In the genomic region with DNA sequence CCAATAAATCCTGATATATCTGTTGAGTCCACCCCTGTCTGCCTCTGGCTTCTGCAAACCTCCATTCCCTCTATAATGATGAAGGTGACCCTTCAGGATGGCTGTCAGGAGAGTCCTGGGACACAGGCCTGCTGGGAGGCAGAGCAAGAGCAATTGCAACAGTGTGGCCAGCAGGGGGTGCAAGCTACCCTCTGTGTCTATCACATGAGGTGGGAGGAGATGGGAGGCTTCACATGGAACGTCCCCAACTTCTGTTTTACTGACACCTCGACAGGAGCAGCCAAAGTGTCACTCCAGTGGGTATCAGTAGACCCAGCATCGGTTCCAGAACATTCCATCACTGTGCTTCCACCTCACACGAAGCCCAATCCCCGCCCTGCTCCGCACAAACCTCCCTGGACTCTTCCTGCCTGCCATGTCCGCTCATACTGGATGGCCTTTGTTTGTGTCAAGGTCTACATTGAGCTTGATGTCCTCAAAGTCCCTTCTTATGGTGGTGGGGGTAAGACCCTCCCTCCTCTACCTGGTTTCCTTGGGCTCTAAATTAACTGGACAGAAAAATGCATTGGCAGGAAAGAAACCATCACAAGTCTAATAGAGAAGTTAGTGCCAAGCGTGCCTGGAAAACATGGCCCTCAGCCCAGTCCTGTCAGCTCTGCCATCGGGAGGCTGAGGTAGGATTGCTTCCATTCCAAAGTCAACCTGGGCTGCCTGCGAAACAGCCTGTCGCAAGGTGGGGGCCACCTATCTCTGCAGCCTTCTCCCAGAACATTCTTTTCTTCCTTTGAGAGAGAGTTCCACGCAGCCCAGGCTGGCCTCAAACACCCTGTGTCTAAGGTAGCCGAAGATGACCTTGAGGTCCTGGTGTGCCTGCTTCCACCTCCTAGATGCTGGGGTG, we compare ENCODE assay signal across 8 mouse cellular contexts. TPM values are rescaled to one million over a fixed set of nuclear protein-coding genes. Genes with fewer than 3 reads are reported as not detected.
DNase-seq lines count a peak whose midpoint lies in the region; ATAC-seq and TF ChIP-seq lines count a peak whose summit lies in the region.

No protein-coding gene starts in this region.

- WGBS in embryonic facial prominence, embryonic 12.5 days = 57% methylated on average over 13 of the region's 13 CpGs
- 57% methylated on average over 13 of the region's 13 CpGs for WGBS in heart, embryonic 12.5 days
- WGBS in kidney, embryonic 16.5 days = 64% methylated on average over 13 of the region's 13 CpGs
- 52% methylated on average over 13 of the region's 13 CpGs for WGBS in lung, embryonic 16.5 days

- no peak overlapping the region; the same call in 1 of the 2 replicates for H3K4me2 ChIP-seq in embryonic facial prominence, embryonic 12.5 days (replicated peaks)
- H3K4me2 ChIP-seq in heart, embryonic 12.5 days = peak overlapping the region; percentile 22; the same call in 1 of the 2 replicates
- H3K4me2 ChIP-seq in kidney, embryonic 16.5 days (replicated peaks; ENCODE audit: low read depth, low read length) = no peak overlapping the region
- peak overlapping the region; percentile 18 for H3K4me2 ChIP-seq in lung, embryonic 16.5 days (ENCODE audit: low read depth, low read length)

- H3K9ac ChIP-seq in ES-Bruce4 (ENCODE audit: low read depth, poor library complexity, severe bottlenecking) = no peak overlapping the region
- no peak overlapping the region for H3K9ac ChIP-seq in embryonic facial prominence, embryonic 12.5 days
- H3K9ac ChIP-seq in heart, embryonic 12.5 days = no peak overlapping the region
- H3K9ac ChIP-seq in kidney, embryonic 16.5 days (replicated peaks; ENCODE audit: low read length) = no peak overlapping the region
- peak overlapping the region; percentile 42; the same call in 1 of the 2 replicates for H3K9ac ChIP-seq in lung, embryonic 16.5 days (ENCODE audit: low read length)

- no peaks in the 10 kb centered on the region for H3K27me3 ChIP-seq in ES-Bruce4 (ENCODE audit: control insufficient read depth, insufficient read depth, low read length, poor library complexity, severe bottlenecking)
- H3K27me3 ChIP-seq in embryonic facial prominence, embryonic 12.5 days = no peaks in the 10 kb centered on the region
- no peaks in the 10 kb centered on the region for H3K27me3 ChIP-seq in heart, embryonic 12.5 days (replicated peaks)
- no peaks in the 10 kb centered on the region for H3K27me3 ChIP-seq in kidney, embryonic 16.5 days (ENCODE audit: insufficient read depth, low read length)
- no peaks in the 10 kb centered on the region for H3K27me3 ChIP-seq in lung, embryonic 16.5 days (ENCODE audit: control insufficient read depth, insufficient read depth, low read depth, low read length)

- peak; percentile 81 for DNase-seq in adrenal gland, adult 2 months
- peak; percentile 59 for DNase-seq in retina, postnatal 7 days (ENCODE audit: low read depth, low spot score)
- DNase-seq in urinary bladder, postnatal 36 days (ENCODE audit: low spot score in 2 of 2) = peak; percentile 63 to 73

- no peaks in the 10 kb centered on the region for H3K9me3 ChIP-seq in ES-Bruce4 (replicated peaks; ENCODE audit: control insufficient read depth, insufficient read depth, low read length, poor library complexity, severe bottlenecking)
- peaks cover 5% of the 10 kb centered on the region for H3K9me3 ChIP-seq in embryonic facial prominence, embryonic 12.5 days
- H3K9me3 ChIP-seq in heart, embryonic 12.5 days (replicated peaks) = peaks cover 4% of the 10 kb centered on the region
- H3K9me3 ChIP-seq in kidney, embryonic 16.5 days (ENCODE audit: low read length) = peaks cover 6% of the 10 kb centered on the region; the same call in 1 of the 2 replicates
- 0 out of 2 replicates have a peak, but pooled peaks cover 4% of the 10 kb centered on the region for H3K9me3 ChIP-seq in lung, embryonic 16.5 days (ENCODE audit: control insufficient read depth, low read length)

- peaks cover 2% of the 10 kb centered on the region for H3K4me1 ChIP-seq in ES-Bruce4 (ENCODE audit: control insufficient read depth, insufficient read depth, low read length)
- H3K4me1 ChIP-seq in embryonic facial prominence, embryonic 12.5 days = peaks cover 12% of the 10 kb centered on the region
- peaks cover 22% of the 10 kb centered on the region for H3K4me1 ChIP-seq in heart, embryonic 12.5 days (replicated peaks)
- H3K4me1 ChIP-seq in kidney, embryonic 16.5 days (ENCODE audit: insufficient read depth, low read length) = peaks cover 12% of the 10 kb centered on the region; the same call in 1 of the 2 replicates
- H3K4me1 ChIP-seq in lung, embryonic 16.5 days (replicated peaks; ENCODE audit: control insufficient read depth, insufficient read depth, low read length) = peaks cover 25% of the 10 kb centered on the region

- TF ChIP-seq POLR2A in ES-Bruce4 (IDR thresholded peaks at IDR 0.05; ENCODE audit: insufficient read depth, low read length) = no peak

- no peak overlapping the region for H3K27ac ChIP-seq in ES-Bruce4 (ENCODE audit: insufficient read depth, low read length)
- H3K27ac ChIP-seq in embryonic facial prominence, embryonic 12.5 days = peak overlapping the region; percentile 73
- H3K27ac ChIP-seq in heart, embryonic 12.5 days (ENCODE audit: poor library complexity, severe bottlenecking) = peak overlapping the region; percentile 79
- peak overlapping the region; percentile 84 for H3K27ac ChIP-seq in kidney, embryonic 16.5 days (ENCODE audit: low read length)
- H3K27ac ChIP-seq in lung, embryonic 16.5 days (ENCODE audit: low read length) = peak overlapping the region; percentile 96

- H3K4me3 ChIP-seq in ES-Bruce4 (ENCODE audit: low read depth, low read length) = no peak overlapping the region
- 0 out of 2 replicates have a peak overlapping the region, but pooled peaks have one; percentile 2 for H3K4me3 ChIP-seq in embryonic facial prominence, embryonic 12.5 days
- no peak overlapping the region for H3K4me3 ChIP-seq in heart, embryonic 12.5 days
- H3K4me3 ChIP-seq in kidney, embryonic 16.5 days (ENCODE audit: low read length) = no peak overlapping the region
- no peak overlapping the region for H3K4me3 ChIP-seq in lung, embryonic 16.5 days (ENCODE audit: low read length)

- no peak for TF ChIP-seq EP300 in ES-Bruce4 (IDR thresholded peaks at IDR 0.05; ENCODE audit: insufficient read depth, low read depth, low read length)

- H3K36me3 ChIP-seq in ES-Bruce4 (ENCODE audit: control insufficient read depth, insufficient read depth, low read length, poor library complexity, severe bottlenecking) = no peaks in the 10 kb centered on the region
- H3K36me3 ChIP-seq in embryonic facial prominence, embryonic 12.5 days = no peaks in the 10 kb centered on the region
- 0 out of 2 replicates have a peak, but pooled peaks cover 3% of the 10 kb centered on the region for H3K36me3 ChIP-seq in heart, embryonic 12.5 days
- H3K36me3 ChIP-seq in kidney, embryonic 16.5 days (ENCODE audit: insufficient read depth, low read length) = no peaks in the 10 kb centered on the region
- no peaks in the 10 kb centered on the region for H3K36me3 ChIP-seq in lung, embryonic 16.5 days (ENCODE audit: control insufficient read depth, insufficient read depth, low read length)

- TF ChIP-seq CTCF in ES-Bruce4 (IDR thresholded peaks at IDR 0.05; ENCODE audit: low read depth, low read length) = peak; percentile 94

- ATAC-seq in embryonic facial prominence, embryonic 12.5 days (ENCODE audit: insufficient number of reproducible peaks, insufficient read depth, low FRiP score, low TSS enrichment) = no peak
- 0 out of 2 replicates have a peak, but pooled peaks have one; percentile 20 for ATAC-seq in heart, embryonic 12.5 days (ENCODE audit: insufficient number of reproducible peaks, low FRiP score)
- peak; percentile 59; the same call in 1 of the 2 replicates for ATAC-seq in kidney, embryonic 16.5 days (ENCODE audit: low FRiP score, low TSS enrichment)
- ATAC-seq in lung, embryonic 16.5 days (ENCODE audit: low read depth) = peak; percentile 44

RNA-seq across cellular contexts. Expression of a gene that starts 6.7 kb away (rescaled TPM):
- polyA plus RNA-seq in ES-Bruce4 (2011; ENCODE audit: insufficient read depth, insufficient read length, low read depth, missing spikeins) = 2.8 and 3.6 TPM in 2 replicates
- 1 to 10 TPM; 1.0 to 2.2 TPM for total RNA-seq in adrenal gland, adult 2 months (2021)
- polyA plus RNA-seq in adrenal gland, adult 2 months (2012; rRNA removed) = 0.52 and 0.55 TPM in 2 replicates
- 0.55 and 1.5 TPM in 2 replicates for polyA plus RNA-seq in embryonic facial prominence, embryonic 12.5 days (2016; fragmentation: Nextera tagmentation; extraction: Ambion mirVana)
- 0.78 and 0.83 TPM in 2 replicates for polyA plus RNA-seq in heart, embryonic 12.5 days (2016; fragmentation: Nextera tagmentation; extraction: Ambion mirVana)
- polyA plus RNA-seq in kidney, embryonic 16.5 days (2015; fragmentation: Nextera tagmentation; extraction: Ambion mirVana) = 0.75 and 0.81 TPM in 2 replicates
- 0.62 and 0.98 TPM in 2 replicates for polyA plus RNA-seq in lung, embryonic 16.5 days (2015; fragmentation: Nextera tagmentation; extraction: Ambion mirVana)

RNA-seq across cellular contexts. Expression of a gene that starts 8.8 kb away (rescaled TPM):
- 445 and 449 TPM in 2 replicates for polyA plus RNA-seq in ES-Bruce4 (2011; ENCODE audit: insufficient read depth, insufficient read length, low read depth, missing spikeins)
- 100 to 1,000 TPM; 588 to 674 TPM for total RNA-seq in adrenal gland, adult 2 months (2021)
- polyA plus RNA-seq in adrenal gland, adult 2 months (2012; rRNA removed) = 314 and 321 TPM in 2 replicates
- polyA plus RNA-seq in embryonic facial prominence, embryonic 12.5 days (2016; fragmentation: Nextera tagmentation; extraction: Ambion mirVana) = 689 and 691 TPM in 2 replicates
- polyA plus RNA-seq in heart, embryonic 12.5 days (2016; fragmentation: Nextera tagmentation; extraction: Ambion mirVana) = 1,289 and 1,310 TPM in 2 replicates
- polyA plus RNA-seq in kidney, embryonic 16.5 days (2015; fragmentation: Nextera tagmentation; extraction: Ambion mirVana) = 954 and 1,048 TPM in 2 replicates
- 1,174 and 1,330 TPM in 2 replicates for polyA plus RNA-seq in lung, embryonic 16.5 days (2015; fragmentation: Nextera tagmentation; extraction: Ambion mirVana)

RNA-seq across cellular contexts. Expression of a gene that starts 13.5 kb away (rescaled TPM):
- polyA plus RNA-seq in ES-Bruce4 (2011; ENCODE audit: insufficient read depth, insufficient read length, low read depth, missing spikeins) = 299 and 319 TPM in 2 replicates
- total RNA-seq in adrenal gland, adult 2 months (2021) = 100 to 1,000 TPM in 1 of 2 experiments, 10 to 100 TPM in 1; 87.7 to 122 TPM
- 174 and 205 TPM in 2 replicates for polyA plus RNA-seq in adrenal gland, adult 2 months (2012; rRNA removed)
- 137 and 146 TPM in 2 replicates for polyA plus RNA-seq in embryonic facial prominence, embryonic 12.5 days (2016; fragmentation: Nextera tagmentation; extraction: Ambion mirVana)
- 151 and 152 TPM in 2 replicates for polyA plus RNA-seq in heart, embryonic 12.5 days (2016; fragmentation: Nextera tagmentation; extraction: Ambion mirVana)
- polyA plus RNA-seq in kidney, embryonic 16.5 days (2015; fragmentation: Nextera tagmentation; extraction: Ambion mirVana) = 81.2 and 92.3 TPM in 2 replicates
- polyA plus RNA-seq in lung, embryonic 16.5 days (2015; fragmentation: Nextera tagmentation; extraction: Ambion mirVana) = 64.0 and 68.9 TPM in 2 replicates

RNA-seq across cellular contexts. Expression of a gene that starts 21.0 kb away (rescaled TPM):
- polyA plus RNA-seq in ES-Bruce4 (2011; ENCODE audit: insufficient read depth, insufficient read length, low read depth, missing spikeins) = 7.3 and 8.4 TPM in 2 replicates
- total RNA-seq in adrenal gland, adult 2 months (2021) = 1 to 10 TPM; 5.9 to 6.0 TPM
- 20.2 and 27.8 TPM in 2 replicates for polyA plus RNA-seq in adrenal gland, adult 2 months (2012; rRNA removed)
- polyA plus RNA-seq in embryonic facial prominence, embryonic 12.5 days (2016; fragmentation: Nextera tagmentation; extraction: Ambion mirVana) = 0.06 and 0.08 TPM in 2 replicates
- polyA plus RNA-seq in heart, embryonic 12.5 days (2016; fragmentation: Nextera tagmentation; extraction: Ambion mirVana) = not detected in 2 replicates
- 0.05 and 0.12 TPM in 2 replicates for polyA plus RNA-seq in kidney, embryonic 16.5 days (2015; fragmentation: Nextera tagmentation; extraction: Ambion mirVana)
- not detected in 2 replicates for polyA plus RNA-seq in lung, embryonic 16.5 days (2015; fragmentation: Nextera tagmentation; extraction: Ambion mirVana)

RNA-seq across cellular contexts. Expression of a gene that starts 26.3 kb away (rescaled TPM):
- polyA plus RNA-seq in ES-Bruce4 (2011; ENCODE audit: insufficient read depth, insufficient read length, low read depth, missing spikeins) = 11.3 and 14.5 TPM in 2 replicates
- total RNA-seq in adrenal gland, adult 2 months (2021) = 10 to 100 TPM; 29.5 to 40.7 TPM
- 147 and 149 TPM in 2 replicates for polyA plus RNA-seq in adrenal gland, adult 2 months (2012; rRNA removed)
- 66.1 and 68.6 TPM in 2 replicates for polyA plus RNA-seq in embryonic facial prominence, embryonic 12.5 days (2016; fragmentation: Nextera tagmentation; extraction: Ambion mirVana)
- 41.9 and 46.0 TPM in 2 replicates for polyA plus RNA-seq in heart, embryonic 12.5 days (2016; fragmentation: Nextera tagmentation; extraction: Ambion mirVana)
- polyA plus RNA-seq in kidney, embryonic 16.5 days (2015; fragmentation: Nextera tagmentation; extraction: Ambion mirVana) = 84.2 and 87.0 TPM in 2 replicates
- polyA plus RNA-seq in lung, embryonic 16.5 days (2015; fragmentation: Nextera tagmentation; extraction: Ambion mirVana) = 57.5 and 58.3 TPM in 2 replicates

Comparison
In these comparisons a context has a peak if more than half of its experiments do, and no peak if none do; other contexts are left out.
1. H3K4me2 ChIP-seq: peak in heart, embryonic 12.5 days (single experiment) and lung, embryonic 16.5 days (single experiment); none in embryonic facial prominence, embryonic 12.5 days (single experiment) and kidney, embryonic 16.5 days (single experiment).
2. Peak in every context shown above with its lines, with median percentiles within 50 percentile points of each other: DNase-seq.